Mouse (Mus musculus): Measurements from ENCODE around the gene Myh3. TPM values are rescaled to one million over a fixed set of nuclear protein-coding genes. Genes with fewer than 3 reads are reported as not detected.
A peak's percentile ranks its signal among the peaks of the same experiment; 100 is the strongest.

The Myh3 gene
- total RNA-seq (2014; fragmentation: Nextera tagmentation), result not detected in 2 replicates
- total RNA-seq (2017), result not detected in 2 replicates

DNA sequence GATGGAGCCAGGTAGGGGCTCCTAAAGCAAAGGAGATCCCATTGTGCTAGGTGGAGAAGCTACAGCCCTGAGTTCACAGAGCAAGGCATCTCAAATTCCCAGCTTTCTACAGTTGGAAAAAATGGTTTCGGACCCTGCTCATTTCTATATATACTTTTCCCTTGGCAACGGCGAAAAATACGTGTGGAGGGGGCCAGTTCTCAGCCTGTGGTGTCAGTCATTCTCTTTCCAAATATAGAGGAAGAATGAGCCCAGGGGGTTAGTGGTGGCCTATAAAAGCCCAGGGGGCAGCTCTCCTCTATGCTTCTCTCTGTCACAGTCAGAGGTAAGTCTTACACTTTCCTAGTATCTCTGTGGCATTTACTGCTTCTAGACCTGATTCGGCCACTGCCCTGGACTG, at the start of gene Myh3:
Gene Myh3 (plus strand): TSS at position 301 of the 400 bp plus-strand sequence.
- ATAC-seq (replicated peaks; ENCODE audit: poor library complexity, severe bottlenecking), result no peak

DNA sequence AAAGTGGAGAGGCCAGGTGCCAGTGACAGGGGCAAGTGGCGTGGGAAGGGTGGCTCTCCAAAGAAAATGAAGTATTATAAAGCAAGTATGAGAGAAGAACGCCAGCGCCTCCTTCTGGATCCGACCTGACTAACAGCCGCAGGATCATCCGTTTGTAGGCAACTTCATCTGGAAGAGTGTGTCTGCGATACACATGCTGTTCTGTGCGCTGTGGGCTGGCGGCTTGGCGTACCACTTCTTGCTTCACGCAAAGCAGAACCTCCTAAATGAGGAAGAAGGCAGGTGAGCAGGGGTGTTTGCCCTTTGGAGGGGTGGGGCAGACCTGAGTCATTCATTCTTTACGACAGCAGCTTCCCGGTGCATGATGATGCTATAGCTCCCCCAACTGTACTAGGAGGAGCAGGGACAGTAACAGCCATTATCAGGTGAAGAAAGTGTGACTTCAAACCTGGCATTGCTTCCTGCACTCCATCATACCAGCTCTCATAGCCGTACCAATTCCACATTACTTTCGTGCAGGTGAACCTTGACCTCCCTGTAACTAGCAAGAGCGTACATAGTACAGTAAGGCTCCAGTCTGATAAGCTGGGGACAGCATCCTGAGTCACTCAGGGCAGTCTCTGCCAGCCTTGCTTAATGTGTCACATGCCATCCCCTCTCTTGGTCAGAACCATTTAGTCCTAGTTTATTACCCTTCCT, 47.0 kb upstream of the Myh3 start:
- peak; percentile 80 for ATAC-seq (replicated peaks; ENCODE audit: poor library complexity, severe bottlenecking)

DNA sequence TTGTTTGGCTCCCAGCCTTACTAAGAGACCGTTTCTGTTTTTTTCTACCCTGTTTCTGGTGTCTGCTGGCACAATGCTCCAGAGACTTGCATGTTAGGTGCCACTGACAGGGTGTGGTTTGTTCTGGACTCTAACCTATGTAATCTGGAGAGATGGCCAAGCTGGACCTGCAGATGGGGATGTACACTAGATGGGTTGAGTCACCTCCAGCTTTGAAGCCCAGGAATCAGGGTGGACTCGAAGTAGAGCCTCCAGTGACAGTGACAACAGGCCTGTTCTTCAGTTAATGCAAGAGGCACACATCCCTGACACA, 46.5 kb upstream of the Myh3 start:
- ATAC-seq (replicated peaks; ENCODE audit: poor library complexity, severe bottlenecking), result no peak

DNA sequence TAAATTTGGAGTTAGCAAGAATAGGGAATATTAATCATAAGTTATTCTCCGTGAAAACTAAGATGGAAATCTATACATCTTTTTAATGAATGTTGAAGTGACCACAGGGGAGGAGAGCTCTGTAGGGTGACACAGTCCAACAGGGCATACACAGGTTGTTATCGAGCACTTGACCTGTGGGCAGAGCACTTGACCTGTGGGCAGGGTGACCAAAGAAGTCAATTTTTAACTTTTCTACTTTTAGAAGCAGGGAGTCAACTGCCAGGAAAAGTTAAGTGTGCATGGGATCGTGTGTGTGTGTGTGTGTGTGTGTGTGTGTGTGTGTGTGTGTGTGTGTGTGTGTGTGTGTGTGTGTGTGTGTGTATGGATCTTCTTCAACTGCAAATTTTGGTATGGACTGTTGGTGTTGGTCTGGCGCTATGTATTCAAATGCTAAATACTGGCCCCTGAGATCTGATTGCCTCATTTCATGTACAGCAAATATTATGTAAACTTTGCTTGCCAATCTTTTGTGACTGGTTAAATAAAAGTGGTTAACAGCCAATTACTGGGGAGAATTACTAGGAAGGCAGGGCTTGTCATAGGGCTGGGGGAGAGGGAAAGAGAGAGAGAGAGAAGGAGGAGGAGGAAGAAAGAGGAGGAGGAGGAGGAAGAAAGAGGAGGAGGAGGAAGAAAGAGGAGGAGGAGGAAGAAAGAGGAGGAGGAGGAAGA, 43.2 kb upstream of the Myh3 start:
- no peak for ATAC-seq (replicated peaks; ENCODE audit: poor library complexity, severe bottlenecking)

DNA sequence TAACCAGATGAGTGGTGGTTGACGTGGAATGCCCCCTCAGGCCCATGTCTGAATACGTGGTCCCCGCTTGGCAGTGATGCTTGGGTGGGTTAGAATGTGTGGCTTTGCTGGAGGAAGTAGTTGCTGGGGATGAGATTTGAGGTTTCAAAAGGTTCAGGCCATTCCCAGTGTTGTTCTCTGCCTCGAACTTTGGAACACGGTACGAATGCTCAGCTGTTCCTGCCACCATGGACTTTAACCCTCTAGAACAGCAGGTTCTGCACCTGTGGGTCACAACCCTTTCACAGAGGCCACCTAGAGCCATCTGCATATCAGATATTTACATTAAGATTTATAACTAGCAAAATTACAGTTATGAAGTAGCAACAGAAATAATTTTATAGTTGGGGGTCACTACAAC, 41.9 kb upstream of the Myh3 start:
- ATAC-seq (replicated peaks; ENCODE audit: poor library complexity, severe bottlenecking), result no peak

DNA sequence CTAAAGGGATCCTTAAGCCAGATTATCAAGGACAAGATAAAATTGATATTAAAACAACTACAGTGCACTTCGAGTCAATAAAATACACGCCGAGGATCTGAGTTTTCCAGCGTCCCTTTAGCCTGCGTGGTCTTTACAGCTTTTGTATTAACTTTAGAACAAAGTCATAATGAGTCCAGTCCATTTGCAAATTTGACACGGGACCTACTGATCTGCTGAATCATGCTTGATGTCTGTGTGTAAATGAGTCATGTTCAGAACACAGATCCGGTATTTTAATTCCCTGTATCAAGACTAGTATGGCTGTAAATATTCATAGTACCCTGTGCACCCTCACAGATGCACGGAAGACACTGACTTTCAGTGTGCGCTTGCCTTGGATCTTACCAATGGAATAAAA, 41.2 kb upstream of the Myh3 start:
- ATAC-seq (replicated peaks; ENCODE audit: poor library complexity, severe bottlenecking), result no peak

DNA sequence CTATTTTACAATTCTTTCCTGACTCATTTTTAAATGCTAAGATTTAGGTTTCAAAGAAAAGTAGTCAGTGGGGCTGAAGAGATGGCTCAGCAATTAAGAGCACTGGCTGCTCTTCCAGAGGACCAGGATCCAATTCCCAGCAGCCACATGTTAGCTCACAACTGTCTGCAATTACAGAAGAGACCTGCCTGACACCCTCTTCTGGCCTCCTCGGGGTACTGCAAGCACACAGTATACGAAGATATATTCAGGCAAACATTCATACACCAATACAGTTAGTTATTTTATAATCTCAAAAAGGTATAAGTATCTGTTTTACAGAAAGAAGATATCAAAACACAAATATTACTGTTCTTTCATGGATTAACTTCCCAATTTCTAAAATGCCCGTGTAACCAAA, 38.3 kb upstream of the Myh3 start:
- ATAC-seq (replicated peaks; ENCODE audit: poor library complexity, severe bottlenecking), result peak; percentile 58; the same call in 1 of the 2 replicates

DNA sequence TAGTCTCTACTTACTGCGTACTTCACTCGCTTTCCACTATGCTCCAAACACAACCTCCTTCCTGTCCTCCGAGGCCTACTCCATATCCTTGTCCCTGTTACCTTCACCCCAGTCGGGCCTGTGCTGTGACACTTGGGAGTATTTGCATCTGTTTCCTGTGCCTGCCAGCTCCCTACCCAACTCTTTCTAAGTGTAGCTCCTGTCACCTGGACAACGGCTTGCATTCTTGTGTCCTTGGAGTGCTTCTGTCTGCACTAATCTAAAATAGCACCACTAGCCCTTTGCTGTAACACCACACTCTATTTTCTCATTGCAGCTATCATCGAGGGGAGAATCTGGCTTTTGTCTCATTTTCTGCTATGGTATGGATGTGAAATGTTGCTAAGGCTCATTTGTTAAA, 37.6 kb upstream of the Myh3 start:
- ATAC-seq (replicated peaks; ENCODE audit: poor library complexity, severe bottlenecking), result no peak

DNA sequence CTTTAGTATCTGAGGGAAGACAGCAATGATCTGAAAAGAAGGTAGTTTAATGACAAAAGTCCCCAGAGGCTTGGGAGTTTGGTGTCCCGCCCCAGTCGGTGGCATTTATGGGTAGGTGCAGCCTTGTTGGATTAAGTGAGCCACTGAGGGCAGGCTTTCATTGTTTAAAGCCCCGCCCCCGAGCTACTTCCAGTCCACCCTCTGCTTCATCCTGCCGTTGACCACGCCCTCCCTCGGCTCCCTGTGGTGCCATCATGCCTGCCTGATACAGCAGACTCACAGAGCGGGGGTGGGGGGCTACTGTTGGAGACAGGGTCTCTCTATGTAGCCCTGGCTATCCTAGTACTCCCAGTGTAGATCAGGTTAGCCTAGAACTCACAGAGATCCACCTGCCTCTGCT, 35.1 kb upstream of the Myh3 start:
- ATAC-seq (replicated peaks; ENCODE audit: poor library complexity, severe bottlenecking), result no peak

DNA sequence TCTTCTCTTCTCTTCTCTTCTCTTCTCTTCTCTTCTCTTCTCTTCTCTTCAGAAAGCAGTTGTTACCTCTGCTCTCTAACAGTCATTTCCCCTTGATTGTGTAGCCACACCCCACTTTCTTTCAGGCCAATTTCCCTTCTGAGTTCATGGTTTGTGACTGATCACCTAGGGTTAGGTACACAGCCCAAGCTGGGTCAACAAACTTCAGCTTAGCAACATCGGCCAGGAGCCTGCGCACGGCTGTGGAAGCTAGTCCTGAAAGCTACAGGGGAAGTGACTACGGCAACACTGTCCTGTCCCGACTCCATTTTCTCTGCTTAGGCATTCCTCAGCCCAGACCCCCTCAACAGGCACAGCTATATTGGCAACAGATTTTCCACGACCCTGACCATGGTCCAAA, 33.1 kb upstream of the Myh3 start:
- ATAC-seq (replicated peaks; ENCODE audit: poor library complexity, severe bottlenecking), result no peak

DNA sequence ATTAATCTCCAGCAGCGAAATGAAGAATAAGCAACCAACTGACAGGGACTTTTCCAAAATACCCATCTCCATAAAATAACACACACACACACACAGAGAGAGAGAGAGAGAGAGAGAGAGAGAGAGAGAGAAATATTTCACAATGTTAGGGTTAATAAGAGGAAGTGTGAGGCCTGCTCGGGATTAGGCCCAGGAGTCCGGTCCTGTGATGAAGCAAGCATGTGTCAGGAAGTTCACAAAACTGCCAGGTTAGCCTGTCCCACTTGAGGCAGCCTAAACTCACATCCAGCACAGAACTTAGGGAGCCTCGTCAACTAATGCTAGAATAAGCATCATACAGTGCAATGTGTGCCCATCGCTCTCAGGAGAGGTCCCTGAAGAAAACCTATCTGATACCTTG, 30.9 kb upstream of the Myh3 start:
- ATAC-seq (replicated peaks; ENCODE audit: poor library complexity, severe bottlenecking), result peak; percentile 86

DNA sequence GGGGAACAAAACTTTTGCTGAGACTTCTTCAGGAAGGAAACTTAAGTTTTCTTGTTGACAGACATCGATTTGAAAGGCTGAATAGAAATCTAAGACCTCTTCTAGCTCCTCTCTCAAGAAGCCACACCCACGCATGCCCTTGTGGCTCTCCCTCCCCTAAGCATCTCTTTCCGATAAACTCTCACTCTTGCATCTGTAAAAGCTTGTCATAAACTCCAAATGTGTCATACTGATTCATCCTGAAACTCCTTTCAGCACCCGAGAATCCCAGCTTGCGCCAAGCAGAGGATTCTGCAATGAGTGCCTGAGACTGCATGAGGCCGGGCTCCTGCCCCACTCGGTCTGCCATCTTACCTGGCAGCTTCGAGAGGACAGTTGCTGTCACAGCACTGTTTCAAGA, 29.6 kb upstream of the Myh3 start:
- ATAC-seq (replicated peaks; ENCODE audit: poor library complexity, severe bottlenecking), result no peak

DNA sequence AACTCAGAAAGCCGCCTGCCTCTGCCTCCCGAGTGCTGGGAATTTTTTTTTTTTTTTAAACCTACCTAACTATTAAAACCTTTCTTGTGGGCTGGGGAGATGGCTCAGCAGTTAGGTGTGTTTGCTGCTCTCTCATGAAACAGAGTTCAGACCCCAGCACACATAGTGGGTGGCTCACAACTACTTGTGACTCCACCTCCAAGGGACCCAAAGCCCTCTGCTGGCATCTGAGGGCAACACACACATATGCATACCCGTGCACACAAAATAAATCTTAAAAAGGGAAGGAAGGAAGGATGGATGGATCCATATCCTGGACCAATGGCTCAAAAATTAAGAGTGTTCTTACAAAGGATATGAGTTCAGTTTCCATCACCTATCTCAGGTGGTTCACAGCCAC, 28.8 kb upstream of the Myh3 start:
- ATAC-seq (replicated peaks; ENCODE audit: poor library complexity, severe bottlenecking), result no peak

DNA sequence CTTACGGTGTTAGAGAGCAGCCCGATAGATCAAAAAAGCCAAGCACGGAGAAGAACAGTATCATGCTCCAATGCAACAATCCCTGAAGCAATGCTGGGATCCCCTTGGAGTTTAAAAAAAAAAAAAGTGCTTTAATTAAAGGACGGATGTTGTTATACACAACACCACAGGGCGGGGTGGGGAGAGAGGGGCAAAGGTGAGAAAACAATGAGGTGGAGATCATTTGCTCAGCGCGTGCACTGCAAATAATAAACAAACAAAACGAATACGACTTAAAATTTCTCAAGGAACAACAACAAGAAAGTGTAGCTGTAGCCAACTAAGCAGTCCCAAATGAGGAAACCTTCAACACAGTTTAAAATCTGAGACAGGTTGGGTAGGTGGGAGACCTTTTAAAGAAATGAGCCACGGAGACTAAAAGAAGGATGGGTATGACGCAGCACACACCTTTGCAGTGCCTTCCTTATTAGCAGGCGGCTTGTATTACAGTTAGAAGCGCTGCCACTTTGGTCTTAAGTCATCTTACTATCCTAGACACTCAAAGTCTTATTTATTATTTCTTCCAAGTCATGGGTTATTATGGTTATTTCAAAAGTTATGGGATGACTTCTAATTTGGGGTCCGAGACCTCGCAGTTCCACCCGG, 26.3 kb upstream of the Myh3 start:
- no peak for ATAC-seq (replicated peaks; ENCODE audit: poor library complexity, severe bottlenecking)

DNA sequence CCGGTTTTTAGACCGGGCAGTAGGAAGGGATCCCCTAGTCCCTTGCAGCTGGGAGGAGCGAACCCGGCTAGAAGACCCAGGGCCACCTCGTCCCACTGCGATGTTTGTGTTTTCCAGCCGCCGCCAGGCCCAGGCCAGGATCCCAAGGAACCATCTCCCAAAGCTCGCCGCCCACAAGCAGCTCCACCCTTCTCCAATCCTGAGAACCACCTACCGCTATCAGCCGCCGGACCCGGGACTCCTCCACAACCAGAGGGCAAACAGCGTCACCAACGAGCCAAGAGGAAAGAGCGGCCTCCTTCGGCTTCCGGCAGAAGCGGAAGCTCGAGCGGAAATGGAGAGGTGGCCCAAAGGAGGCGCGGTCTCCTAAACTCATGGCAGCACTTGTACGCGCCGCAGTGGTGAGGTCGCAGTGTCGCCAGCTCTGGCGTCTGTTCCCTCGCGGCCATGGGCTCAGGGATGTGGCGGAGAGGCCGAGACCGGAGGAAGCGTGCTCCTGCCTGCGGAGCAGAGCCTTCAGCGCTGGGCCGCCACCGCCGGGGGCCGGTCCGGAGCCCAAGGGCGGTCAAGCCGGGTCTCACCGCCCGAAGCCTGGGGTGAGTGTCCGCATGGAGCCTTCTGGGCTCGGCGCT, 25.7 kb upstream of the Myh3 start, which contains the start of the genes Adprm and Sco1:
Gene Adprm (minus strand): TSS at position 274 of the 632 bp plus-strand sequence.
Gene Sco1 (plus strand): TSS at position 350 of the 632 bp plus-strand sequence.
- peak; percentile 92 for ATAC-seq (replicated peaks; ENCODE audit: poor library complexity, severe bottlenecking)

DNA sequence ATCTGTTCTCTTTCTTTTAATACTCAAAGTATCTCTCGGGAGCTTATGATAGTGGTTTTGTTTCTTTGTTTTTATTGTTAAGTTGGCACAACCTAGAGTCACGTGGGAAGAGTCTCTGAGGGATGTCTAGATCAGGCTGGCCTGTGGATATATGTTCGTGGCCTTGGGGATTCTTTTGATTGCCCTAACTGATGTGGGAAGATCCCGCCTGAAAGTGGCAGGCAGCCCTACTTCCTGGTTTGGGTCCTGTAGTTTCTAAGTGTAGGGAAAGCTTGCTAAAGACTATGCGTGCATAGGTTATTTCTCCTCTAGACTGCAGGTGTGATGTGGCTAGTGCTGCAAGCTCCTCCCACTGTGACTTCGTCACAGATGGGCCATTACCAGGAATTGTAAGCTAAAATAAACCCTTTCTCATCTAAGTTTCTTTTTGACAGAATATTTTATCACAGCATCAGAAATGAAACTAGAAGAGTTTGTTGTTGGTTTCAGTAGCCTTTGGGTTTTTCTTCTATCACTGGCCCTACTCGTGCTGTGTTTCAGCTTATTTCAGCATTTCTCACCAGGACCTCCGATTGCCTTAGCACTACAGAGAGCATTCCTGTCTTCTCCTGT, 23.2 kb upstream of the Myh3 start:
- ATAC-seq (replicated peaks; ENCODE audit: poor library complexity, severe bottlenecking), result no peak

DNA sequence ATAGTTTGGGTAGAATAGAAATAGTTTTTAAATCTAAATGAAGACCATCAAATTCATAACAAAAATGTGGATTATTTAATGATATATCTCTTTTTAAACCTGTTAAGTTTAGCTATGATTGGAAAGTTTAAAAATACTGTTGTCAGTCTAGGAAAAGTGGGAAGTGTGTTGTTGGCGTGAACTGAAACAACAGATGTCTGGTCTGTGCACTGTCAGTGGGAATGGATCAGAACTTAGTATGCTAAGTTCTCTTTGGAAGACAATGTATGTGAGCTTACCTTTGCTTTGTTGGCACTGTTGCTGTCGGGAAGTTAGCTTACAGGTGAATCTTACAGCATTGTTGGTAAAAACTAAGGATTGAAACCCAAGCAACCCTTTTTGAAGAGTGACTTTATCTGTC, 16.8 kb upstream of the Myh3 start:
- ATAC-seq (replicated peaks; ENCODE audit: poor library complexity, severe bottlenecking), result no peak

DNA sequence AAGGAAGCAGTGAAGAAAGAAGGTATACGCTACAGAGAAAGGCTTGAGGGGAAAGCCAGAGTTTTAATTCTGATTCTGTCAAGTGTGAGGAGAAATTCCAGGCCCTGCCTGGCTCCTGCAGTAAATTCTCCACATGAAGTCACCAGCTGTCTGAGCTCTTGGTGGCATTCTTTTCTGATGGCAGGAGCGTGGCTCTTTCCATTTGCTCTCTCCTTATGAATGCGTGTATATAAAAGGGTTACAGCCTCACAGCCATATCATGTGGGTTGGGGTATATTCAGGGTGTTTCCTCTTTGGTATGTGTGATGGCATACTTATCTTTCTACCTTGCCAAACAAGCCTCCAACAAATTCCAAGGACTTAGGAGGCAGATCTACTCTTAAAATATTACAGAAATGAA, 15.4 kb upstream of the Myh3 start:
- no peak for ATAC-seq (replicated peaks; ENCODE audit: poor library complexity, severe bottlenecking)

DNA sequence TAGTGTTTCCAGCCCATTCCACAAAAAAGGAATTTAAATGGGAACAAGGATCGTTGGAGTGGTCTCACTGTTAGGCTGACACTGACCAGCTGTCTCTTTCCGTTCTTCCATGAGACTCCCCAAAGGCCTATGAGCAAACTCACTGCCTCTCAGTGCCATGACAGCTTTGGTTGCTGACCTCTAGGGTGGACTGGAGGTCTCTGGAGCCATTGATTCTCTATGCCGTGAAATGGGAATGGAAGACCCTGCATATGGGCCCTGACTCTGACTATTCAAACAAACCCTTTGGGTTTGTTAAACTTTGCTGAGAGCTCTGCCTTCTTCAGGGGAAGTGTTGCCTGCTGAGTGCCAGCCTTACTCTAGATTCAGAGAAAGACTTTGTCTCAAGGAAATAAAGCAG, 10.4 kb upstream of the Myh3 start:
- no peak for ATAC-seq (replicated peaks; ENCODE audit: poor library complexity, severe bottlenecking)

DNA sequence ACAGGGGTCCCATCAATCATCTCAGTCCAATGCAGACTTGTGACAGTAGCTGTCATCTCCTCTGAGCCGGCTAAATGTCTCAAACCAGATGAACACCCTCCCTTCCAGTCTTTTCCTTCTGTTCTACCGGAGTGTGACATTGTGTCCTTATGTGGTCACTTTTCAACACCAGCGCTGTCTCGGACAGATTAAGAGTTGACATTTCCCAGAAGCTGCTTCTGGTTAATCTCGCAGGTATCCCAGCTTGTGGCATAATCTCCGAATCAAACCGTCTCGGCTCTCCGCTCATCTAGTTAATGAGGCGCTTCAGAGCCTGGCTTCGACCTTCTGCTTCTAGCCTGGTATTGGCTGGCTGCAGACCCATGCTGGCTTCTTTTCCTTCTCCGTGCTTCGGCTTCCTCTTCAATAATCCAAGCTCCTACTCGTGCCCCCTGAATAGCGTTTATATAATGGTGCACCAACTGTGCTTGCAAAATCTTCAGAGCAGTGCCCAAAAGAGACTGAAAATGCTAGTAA, 5.4 kb upstream of the Myh3 start:
- no peak for ATAC-seq (replicated peaks; ENCODE audit: poor library complexity, severe bottlenecking)

Data from granulocyte monocyte progenitor cell, adult 5-6 weeks (primary cell).